Mouse (Mus musculus) adrenal gland, postnatal 14 days (tissue): ENCODE data around the gene Cpsf2. TPM values are rescaled to one million over a fixed set of nuclear protein-coding genes. Genes with fewer than 3 reads are reported as not detected.
"Not testable (repeated sequence)": the region's sequence is repeated elsewhere in the genome, so short reads cannot be mapped to it uniquely, and the experiment has no call there.

ENCODE experiments used
- DNase-seq: peaks from one replicate; pipeline ENCODE4 v3.0.0; 2021; ENCODE audit warnings: mixed read lengths
- long read RNA-seq, 2 experiments: library from polyadenylated mRNA; stranded (forward); transcript quantifications; one replicate each; pipeline ENCODE4 v2.0.0; 2021
- total RNA-seq: library from RNA; stranded (reverse); gene quantifications from 2 replicates; pipeline ENCODE4 v1.2.3, GENCODE M21; 2021

Gene Cpsf2
- 30.5 and 31.8 TPM in 2 replicates for total RNA-seq
- long read RNA-seq, experiment 1, full-length matches to known transcripts = 31 of 41 reads
- long read RNA-seq, experiment 1, partial matches to known transcripts = 1 of 41 reads
- long read RNA-seq, experiment 1, other reads (novel, unspliced or antisense) = 9 of 41 reads
- long read RNA-seq, experiment 2, full-length matches to known transcripts = 15 of 21 reads
- long read RNA-seq, experiment 2, partial matches to known transcripts = 1 of 21 reads
- long read RNA-seq, experiment 2, other reads (novel, unspliced or antisense) = 5 of 21 reads

- peak; percentile 90 for DNase-seq
These were observed at the start of gene Cpsf2 for GRCm38 (mm10) chr12:101975601-101976571. Cpsf2 (plus strand) TSS chr12:101975988.

DNA sequence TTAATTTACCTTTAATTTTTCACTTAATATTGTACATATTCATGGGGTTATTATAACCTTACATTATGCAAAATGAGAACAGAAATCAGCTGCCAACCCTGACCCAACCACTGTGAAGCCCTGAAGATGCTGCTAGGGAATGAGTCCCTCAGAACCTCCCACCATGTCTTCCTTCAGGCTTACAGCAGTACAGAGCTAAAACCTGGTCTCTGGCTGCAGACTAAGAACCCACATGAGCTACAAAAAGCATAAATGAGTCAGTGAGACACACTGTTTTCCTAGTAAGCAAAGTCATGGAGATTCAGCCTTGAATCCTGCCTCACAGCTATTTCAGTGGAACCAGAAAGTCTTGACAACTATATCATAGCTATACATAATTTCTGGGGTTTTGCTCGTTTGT lies 47.4 kb upstream of the Cpsf2 start:
- no peak for DNase-seq

GRCm38 (mm10) chr12:101935223-101935622 lies 40.6 kb upstream of the Cpsf2 start:
- no peak for DNase-seq

DNA sequence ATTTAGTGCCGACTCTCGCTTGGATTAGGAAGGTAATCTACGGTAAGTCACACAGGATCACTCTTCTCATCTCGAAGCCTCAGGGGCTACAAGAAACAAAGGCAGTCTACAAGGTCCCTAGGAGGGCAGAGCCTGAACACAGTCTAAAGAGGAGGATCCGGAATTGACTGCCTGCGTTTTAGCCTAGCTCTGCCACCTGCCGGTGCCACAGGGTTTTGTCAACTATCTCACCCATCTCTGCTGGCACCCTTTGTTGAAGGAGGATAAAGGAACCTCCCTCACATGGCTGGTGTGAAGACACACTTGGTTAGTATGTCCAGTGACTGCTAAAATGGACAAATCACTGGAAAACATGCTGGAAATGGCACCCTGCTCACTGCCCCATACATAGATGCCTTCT lies 38.2 kb upstream of the Cpsf2 start:
- DNase-seq = no peak

GRCm38 (mm10) chr12:101947986-101948385 lies 27.8 kb upstream of the Cpsf2 start:
- no peak for DNase-seq

DNA sequence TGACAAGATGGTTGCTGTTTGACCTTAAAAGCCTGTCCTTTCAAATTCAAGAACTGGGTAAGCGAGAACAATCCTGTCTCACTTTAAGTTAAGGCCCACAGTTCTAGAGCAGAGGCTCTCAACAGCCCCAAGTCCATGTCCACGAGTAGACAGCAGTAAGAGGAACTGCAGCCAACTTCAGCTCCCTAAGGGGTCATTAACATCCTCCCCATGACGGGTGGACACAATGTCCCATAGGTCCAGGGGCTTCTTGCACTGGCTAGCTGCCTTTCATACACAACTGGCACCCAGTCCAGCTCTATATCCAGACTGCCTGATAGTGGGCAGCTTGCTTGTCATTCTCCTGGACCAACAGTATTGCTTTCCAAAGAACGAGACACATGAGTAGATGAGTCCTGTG lies 27.0 kb upstream of the Cpsf2 start:
- no peak for DNase-seq

- not testable (repeated sequence) for DNase-seq
These were observed 20.0 kb upstream of the Cpsf2 start for GRCm38 (mm10) chr12:101955821-101956220.

- no peak for DNase-seq
These were observed 18.5 kb upstream of the Cpsf2 start for GRCm38 (mm10) chr12:101957079-101957941.

GRCm38 (mm10) chr12:101957942-101958544 lies 17.7 kb upstream of the Cpsf2 start, which contains the start of gene Atxn3:
Atxn3 (minus strand) TSS chr12:101958246.
- DNase-seq = peak; percentile 99

- no peak for DNase-seq
These were observed 17.2 kb upstream of the Cpsf2 start for GRCm38 (mm10) chr12:101958556-101958955.

- not testable (repeated sequence) for DNase-seq
These were observed 16.6 kb upstream of the Cpsf2 start for GRCm38 (mm10) chr12:101958960-101959780.

DNA sequence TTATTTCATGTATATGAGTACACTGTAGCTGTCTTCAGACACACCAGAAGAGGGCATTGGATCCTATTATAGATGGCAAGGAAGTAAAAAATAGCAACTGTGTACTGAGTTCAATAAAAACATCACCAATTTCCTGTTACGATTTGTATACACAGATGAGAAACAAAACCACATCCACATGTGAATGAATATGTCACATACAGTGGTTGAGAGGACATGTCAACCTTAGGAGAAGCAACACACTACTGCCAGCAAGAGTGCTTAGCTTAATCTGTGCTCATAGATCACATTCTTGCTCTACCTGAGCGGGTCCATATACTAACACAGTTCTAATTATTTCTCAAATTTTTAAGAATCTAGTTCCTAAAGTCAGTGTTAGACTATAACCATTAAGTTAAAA lies 4.5 kb upstream of the Cpsf2 start:
- DNase-seq = no peak

DNA sequence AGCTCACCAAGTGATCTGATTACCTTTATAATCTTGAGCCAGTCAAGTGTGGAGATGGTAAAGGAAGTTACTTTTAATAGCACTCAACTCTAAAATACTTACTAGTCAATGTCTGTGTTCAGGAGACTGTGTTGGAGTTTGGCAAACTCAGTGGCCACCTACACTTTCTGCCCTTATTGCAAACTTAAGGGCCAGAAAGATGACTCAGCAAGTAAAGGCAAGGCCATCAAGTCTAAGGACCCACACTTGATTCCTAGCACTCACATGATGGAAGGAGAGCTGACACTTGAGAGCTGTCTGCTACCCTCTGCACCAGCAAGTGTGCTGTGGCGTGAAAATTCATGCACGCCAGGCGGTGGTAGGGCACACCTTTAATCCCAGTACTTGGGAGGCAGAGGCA lies 3.6 kb upstream of the Cpsf2 start:
- DNase-seq = no peak

DNA sequence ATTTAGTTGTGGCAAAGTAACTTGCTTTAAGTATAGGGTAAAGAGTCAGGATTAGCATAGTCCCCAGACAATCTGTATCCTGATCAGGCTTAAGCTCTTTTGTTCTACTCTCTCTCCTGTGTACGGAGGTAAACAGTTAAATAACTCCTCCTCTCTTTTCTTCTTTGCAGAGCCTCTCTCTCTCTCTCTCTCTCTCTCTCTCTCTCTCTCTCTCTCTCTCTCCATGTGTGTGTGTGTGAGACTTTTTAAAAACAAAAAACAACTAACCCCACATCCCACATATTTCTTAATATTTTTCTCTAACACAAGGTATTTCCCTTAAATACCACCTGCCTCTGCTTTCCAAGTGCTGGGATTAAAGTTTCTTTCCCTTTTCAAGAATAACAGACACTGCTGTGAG lies 1.2 kb upstream of the Cpsf2 start:
- DNase-seq = no peak

- DNase-seq = no peak
These were observed 604 bp upstream of the Cpsf2 start for GRCm38 (mm10) chr12:101975167-101975600.

DNA sequence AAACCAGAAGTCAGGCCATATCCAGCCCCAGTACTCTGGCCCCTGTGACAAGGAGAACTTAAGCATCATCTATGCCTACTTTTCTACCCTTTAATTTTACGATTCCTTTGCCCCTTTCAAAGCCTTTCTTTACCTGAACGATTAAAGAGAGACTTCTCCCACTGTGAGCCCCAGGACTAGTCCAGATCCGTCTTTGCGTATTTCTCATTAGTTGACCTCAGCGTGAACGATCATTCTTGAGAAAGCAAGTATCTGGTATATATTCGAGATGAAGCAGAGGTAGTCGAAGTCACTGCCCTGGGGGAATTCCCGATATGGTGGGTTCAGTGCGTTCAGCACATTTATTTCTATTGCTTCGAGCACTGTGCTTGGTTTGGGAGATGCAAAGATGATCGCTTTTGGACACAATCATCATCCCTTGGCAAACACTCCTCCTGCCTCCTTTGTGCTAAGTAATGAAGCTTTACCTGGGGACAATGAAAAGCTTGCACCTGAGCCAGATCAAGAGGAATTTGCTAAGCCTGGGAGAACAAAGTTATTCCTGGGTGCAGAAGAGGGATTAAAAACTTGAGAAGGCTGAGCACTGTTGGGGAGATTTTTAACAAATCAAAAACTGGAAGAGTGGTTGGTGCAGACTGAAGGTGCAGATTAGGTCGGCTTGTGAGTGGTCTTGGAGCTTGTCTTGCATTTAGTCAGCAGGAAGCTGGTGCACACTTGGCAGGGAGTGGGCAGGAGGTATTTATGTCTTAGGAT lies 1.0 kb downstream of the Cpsf2 start:
- no peak for DNase-seq

- DNase-seq = no peak
These were observed 1.7 kb downstream of the Cpsf2 start for GRCm38 (mm10) chr12:101977404-101977915.

DNA sequence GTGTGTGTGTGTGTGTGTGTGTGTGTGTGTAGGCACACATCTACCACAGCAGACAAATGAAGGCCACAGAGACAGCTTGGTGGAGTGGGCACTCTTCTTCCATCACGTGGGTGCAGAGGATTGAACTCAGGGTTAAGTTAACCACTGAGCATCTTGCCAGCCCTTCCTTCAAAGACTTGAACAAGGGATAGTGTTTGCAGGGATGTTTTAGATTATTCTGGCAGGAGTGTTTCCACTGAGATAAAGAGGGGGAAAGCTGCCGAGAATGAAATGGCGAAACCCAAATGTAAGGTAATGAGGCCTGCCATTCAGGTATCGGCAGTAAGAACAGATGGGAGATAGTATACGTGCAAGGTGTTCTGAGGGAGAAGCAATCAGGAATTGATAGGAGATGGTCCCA lies 2.4 kb downstream of the Cpsf2 start:
- no peak for DNase-seq

DNA sequence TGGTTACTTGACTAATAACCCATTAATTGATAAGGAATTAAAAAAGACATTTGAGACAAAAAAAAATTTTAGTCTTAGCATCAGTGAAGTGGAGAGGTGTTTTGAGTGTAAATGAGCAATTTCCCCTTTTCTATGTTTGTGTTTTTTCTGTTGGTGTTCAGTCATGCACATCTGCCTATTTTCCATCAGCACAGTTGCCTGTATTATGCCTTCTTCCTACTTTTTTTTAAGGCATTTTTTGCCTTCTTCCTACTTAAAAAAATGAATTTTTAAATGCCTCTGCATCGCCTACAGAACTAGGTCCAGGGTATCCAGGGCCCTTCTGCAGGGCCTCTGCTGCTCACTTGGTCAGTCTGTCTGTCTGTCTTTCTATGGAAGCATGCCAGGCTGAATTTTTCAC lies 2.8 kb downstream of the Cpsf2 start:
- no peak for DNase-seq

- DNase-seq = peak; percentile 54
These were observed 3.5 kb downstream of the Cpsf2 start for GRCm38 (mm10) chr12:101979213-101979750.
